8 mouse cellular contexts compared by ENCODE assay signal in the genomic region with DNA sequence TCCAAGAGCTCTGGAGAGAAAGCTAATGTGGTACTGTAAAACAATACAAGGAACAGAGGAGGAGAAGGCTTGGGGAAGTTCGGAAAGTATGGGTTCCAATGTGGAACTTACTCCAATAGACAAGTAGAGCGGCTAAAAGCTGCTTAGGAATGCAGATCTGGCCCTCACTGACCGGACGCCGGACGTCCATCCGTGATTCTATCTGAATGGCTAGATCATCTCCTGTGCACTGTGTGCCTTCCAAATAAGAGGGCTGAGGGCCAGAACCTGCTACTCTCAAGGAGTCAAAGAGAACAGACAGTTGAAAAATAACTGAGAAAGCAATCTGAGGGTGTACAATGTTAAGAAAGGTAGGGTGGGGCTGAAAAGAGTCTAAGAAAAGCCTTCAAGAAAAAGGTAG. TPM values are rescaled to one million over a fixed set of nuclear protein-coding genes. Genes with fewer than 3 reads are reported as not detected.
DNase-seq lines count a peak whose midpoint lies in the region; ATAC-seq and TF ChIP-seq lines count a peak whose summit lies in the region.

No protein-coding gene starts in this region.

- intact Hi-C loops in gastrocnemius, adult 2 months (cut with DNase I): loop anchor here (5.0 kb wide), 1 partner anchor 49 kb away; no protein-coding TSS in a partner anchor

- ATAC-seq in heart, embryonic 12.5 days (ENCODE audit: insufficient number of reproducible peaks, low FRiP score): no peak
- ATAC-seq in limb, embryonic 14.5 days (ENCODE audit: low FRiP score, low read depth): no peak

- H3K4me1 ChIP-seq in cerebellum, adult 2 months (ENCODE audit: control insufficient read depth, insufficient read depth, low read length): peaks cover 5% of the 10 kb centered on the region; the same call in 1 of the 2 replicates
- H3K4me1 ChIP-seq in heart, embryonic 12.5 days (replicated peaks): peaks cover 22% of the 10 kb centered on the region
- peaks cover 13% of the 10 kb centered on the region for H3K4me1 ChIP-seq in limb, embryonic 14.5 days (ENCODE audit: control insufficient read depth, insufficient read depth, low read length)
- peaks cover 12% of the 10 kb centered on the region for H3K4me1 ChIP-seq in lung, adult 2 months (ENCODE audit: control insufficient read depth, insufficient read depth, low read length)

- peak; percentile 26 for DNase-seq in gastrocnemius, adult 2 months
- DNase-seq in gastrocnemius, adult 8-10 months (ENCODE audit: low spot score in 2 of 2): no peak
- DNase-seq in cerebellum, adult 2 months: peak; percentile 41 to 47
- DNase-seq in limb, embryonic 14.5 days (ENCODE audit: low spot score): no peak
- DNase-seq in retina, embryonic 14.5 days (ENCODE audit: low spot score): no peak
- no peak for DNase-seq in Muller cell, postnatal 12 days (ENCODE audit: inconsistent ontology term)
- no peak for DNase-seq in lung, adult 2 months

- H3K4me2 ChIP-seq in heart, embryonic 12.5 days: peak overlapping the region; percentile 87
- H3K4me2 ChIP-seq in limb, embryonic 14.5 days (replicated peaks; ENCODE audit: low read depth, low read length, severe bottlenecking): peak overlapping the region; percentile 71

- TF ChIP-seq POLR2A in cerebellum, adult 2 months (IDR thresholded peaks at IDR 0.05; ENCODE audit: borderline replicate concordance, insufficient read depth, low read length): no peak
- TF ChIP-seq POLR2A in limb, embryonic 14.5 days (IDR thresholded peaks at IDR 0.05; ENCODE audit: borderline replicate concordance, extremely low read depth, insufficient read depth, insufficient read length): no peak
- TF ChIP-seq POLR2A in lung, adult 2 months (IDR thresholded peaks at IDR 0.05; ENCODE audit: borderline replicate concordance, extremely low read depth, low read depth, low read length): no peak

- H3K9ac ChIP-seq in heart, embryonic 12.5 days: 0 out of 2 replicates have a peak overlapping the region, but pooled peaks have one; percentile 59
- H3K9ac ChIP-seq in limb, embryonic 14.5 days (ENCODE audit: low read depth, low read length, severe bottlenecking): no peak overlapping the region

- 49% methylated on average over 7 of the region's 7 CpGs for WGBS in cerebellum, adult 2 months
- WGBS in heart, embryonic 12.5 days: 78% methylated on average over 7 of the region's 7 CpGs
- WGBS in limb, embryonic 14.5 days: 88% methylated on average over 7 of the region's 7 CpGs
- 57% methylated on average over 7 of the region's 7 CpGs for WGBS in lung, adult 2 months

- no peak for TF ChIP-seq CTCF in gastrocnemius, adult 2 months (IDR thresholded peaks at IDR 0.05)
- TF ChIP-seq CTCF in cerebellum, adult 2 months (IDR thresholded peaks at IDR 0.05; ENCODE audit: borderline replicate concordance, insufficient read depth, low read depth, low read length): no peak
- no peak for TF ChIP-seq CTCF in lung, adult 2 months (IDR thresholded peaks at IDR 0.05; ENCODE audit: insufficient read depth, low read length)

- no peaks in the 10 kb centered on the region for H3K27me3 ChIP-seq in cerebellum, adult 2 months (ENCODE audit: control insufficient read depth, insufficient read depth, low read length)
- no peaks in the 10 kb centered on the region for H3K27me3 ChIP-seq in heart, embryonic 12.5 days (replicated peaks)
- H3K27me3 ChIP-seq in limb, embryonic 14.5 days (ENCODE audit: control insufficient read depth, insufficient read depth, low read length): no peaks in the 10 kb centered on the region

- peak overlapping the region; percentile 95 for H3K27ac ChIP-seq in gastrocnemius, adult 2 months
- H3K27ac ChIP-seq in cerebellum, adult 2 months (ENCODE audit: insufficient read depth, low read length): no peak overlapping the region; the same call in 1 of the 2 replicates
- peak overlapping the region; percentile 85 for H3K27ac ChIP-seq in heart, embryonic 12.5 days (ENCODE audit: poor library complexity, severe bottlenecking)
- no peak overlapping the region for H3K27ac ChIP-seq in limb, embryonic 14.5 days (replicated peaks; ENCODE audit: low read depth, low read length)

- no peaks in the 10 kb centered on the region for H3K9me3 ChIP-seq in heart, embryonic 12.5 days (replicated peaks)
- no peaks in the 10 kb centered on the region for H3K9me3 ChIP-seq in limb, embryonic 14.5 days (ENCODE audit: control insufficient read depth, low read length)

- peak overlapping the region; percentile 98 for H3K4me3 ChIP-seq in gastrocnemius, adult 2 months
- H3K4me3 ChIP-seq in cerebellum, adult 2 months (replicated peaks; ENCODE audit: insufficient read depth, low read depth, low read length): no peak overlapping the region
- H3K4me3 ChIP-seq in heart, embryonic 12.5 days: no peak overlapping the region
- H3K4me3 ChIP-seq in limb, embryonic 14.5 days (replicated peaks; ENCODE audit: low read length): no peak overlapping the region
- no peak overlapping the region for H3K4me3 ChIP-seq in lung, adult 2 months (replicated peaks; ENCODE audit: extremely low read depth, low read depth, low read length)

- no peaks in the 10 kb centered on the region for H3K36me3 ChIP-seq in heart, embryonic 12.5 days
- H3K36me3 ChIP-seq in limb, embryonic 14.5 days (ENCODE audit: control insufficient read depth, insufficient read depth, low read length): no peaks in the 10 kb centered on the region

RNA-seq across cellular contexts. Expression of gene Socs5, which starts 1.5 kb away (rescaled TPM):
- 10 to 100 TPM; 12.9 to 20.5 TPM for total RNA-seq in gastrocnemius, adult 2 months (2021)
- 10 to 100 TPM; 13.1 to 17.8 (median 15.2) TPM for total RNA-seq in gastrocnemius, adult 8-10 months (2022)
- 55.8 and 57.6 TPM in 2 replicates for polyA plus RNA-seq in cerebellum, adult 2 months (2012; rRNA removed)
- 13.5 and 17.0 TPM in 2 replicates for polyA plus RNA-seq in heart, embryonic 12.5 days (2016; fragmentation: Nextera tagmentation; extraction: Ambion mirVana)
- 18.4 TPM in 2 replicates for polyA plus RNA-seq in limb, embryonic 14.5 days (2012; rRNA removed)
- 21.2 and 27.3 TPM in 2 replicates for polyA plus RNA-seq in limb, embryonic 14.5 days (2014; fragmentation: Nextera tagmentation; extraction: Ambion mirVana)
- polyA plus RNA-seq in lung, adult 2 months (2012; rRNA removed): 16.2 and 17.9 TPM in 2 replicates

Comparison
In these comparisons a context has a peak if more than half of its experiments do, and no peak if none do; other contexts are left out.
1. DNase-seq: peak in gastrocnemius, adult 2 months (single experiment) and cerebellum, adult 2 months (2 of 2); none in gastrocnemius, adult 8-10 months (0 of 2), limb, embryonic 14.5 days (single experiment), retina, embryonic 14.5 days (single experiment), Muller cell, postnatal 12 days (single experiment) and lung, adult 2 months (single experiment).
2. H3K27ac ChIP-seq: peak in gastrocnemius, adult 2 months (single experiment) and heart, embryonic 12.5 days (single experiment); none in cerebellum, adult 2 months (single experiment) and limb, embryonic 14.5 days (single experiment).